Mouse (Mus musculus) c-Kit-positive CD71-positive TER-119-negative erythroid progenitor cells, embryonic 14.5 days (primary cell): ENCODE results near the gene Ccdc144b.

Experiments
- DNase-seq: peaks from one replicate; pipeline ENCODE4 v3.0.0-alpha.2; 2013; ENCODE audit warnings: low read depth

The Ccdc144b gene

DNA sequence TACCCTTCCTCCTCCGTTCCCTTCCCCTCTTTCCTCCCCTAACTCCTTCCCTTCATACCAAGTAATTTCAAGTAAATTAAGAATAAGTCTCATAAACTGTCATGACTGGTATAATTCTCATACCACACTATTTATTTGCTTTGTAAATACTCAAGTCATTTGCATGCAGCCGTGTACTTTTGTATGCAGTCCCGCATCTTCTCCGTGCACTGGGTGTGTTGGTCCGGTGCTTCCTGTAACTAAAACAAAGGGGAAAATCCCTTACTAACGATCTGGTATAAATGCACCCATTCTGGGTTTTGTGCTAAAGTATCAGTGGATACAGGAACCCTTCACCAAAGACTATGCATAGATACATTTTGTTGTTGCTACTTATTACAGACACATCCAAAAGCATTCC lies 27.6 kb downstream of the Ccdc144b start:
- DNase-seq = no peak

DNA sequence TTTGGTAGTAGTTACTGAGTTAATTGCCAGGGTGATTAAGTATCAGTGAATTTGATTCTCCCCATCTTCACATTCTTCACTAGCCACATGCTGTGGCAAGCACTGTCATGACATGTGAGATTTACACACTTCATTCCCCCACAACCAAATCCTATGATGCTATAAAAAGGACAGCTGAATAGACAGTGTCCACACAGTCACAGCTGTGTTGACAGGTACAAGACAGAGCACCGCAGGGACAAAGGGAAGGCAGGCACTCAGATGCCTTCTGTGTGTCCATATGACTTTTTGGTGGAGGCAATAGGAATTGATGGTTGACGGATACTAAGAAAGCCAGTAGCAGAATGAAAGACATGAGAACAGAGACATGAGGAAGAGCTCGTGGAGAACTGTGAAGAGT lies 42.1 kb downstream of the Ccdc144b start:
- DNase-seq = no peak

DNA sequence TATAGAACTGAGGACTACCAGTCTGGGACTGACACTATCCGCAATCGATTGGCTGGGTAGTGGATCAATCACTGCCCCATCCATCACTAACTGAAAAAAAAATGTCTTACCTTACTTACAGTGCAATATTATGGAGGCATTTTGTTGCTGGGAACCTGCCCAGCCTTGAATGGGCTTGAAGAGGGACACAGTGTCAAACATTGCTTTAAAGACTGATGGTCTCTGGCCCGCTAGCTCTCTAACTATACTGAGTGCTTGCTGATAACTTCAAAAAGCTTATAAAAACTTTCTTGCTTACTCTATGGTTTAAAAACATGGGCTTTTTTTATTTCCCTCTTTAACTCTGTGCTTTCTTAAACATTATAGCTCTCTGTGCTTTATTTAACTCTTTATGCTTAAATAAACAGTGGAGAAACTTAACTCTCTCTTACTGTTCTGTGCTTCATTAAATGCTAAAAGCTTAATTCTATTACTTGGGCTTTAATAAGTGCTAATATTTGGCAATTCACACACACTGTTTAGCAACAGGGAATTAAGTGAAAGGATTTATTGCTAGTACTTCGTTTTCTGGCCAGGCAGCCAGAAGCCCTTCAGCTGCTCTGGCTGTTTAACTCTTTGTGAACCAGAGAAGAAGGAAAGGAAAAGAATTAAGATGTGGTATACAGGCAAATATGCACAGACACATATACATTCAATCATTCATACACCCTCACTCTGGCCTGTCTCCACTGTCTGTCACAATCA lies 44.8 kb downstream of the Ccdc144b start:
- no peak for DNase-seq

DNA sequence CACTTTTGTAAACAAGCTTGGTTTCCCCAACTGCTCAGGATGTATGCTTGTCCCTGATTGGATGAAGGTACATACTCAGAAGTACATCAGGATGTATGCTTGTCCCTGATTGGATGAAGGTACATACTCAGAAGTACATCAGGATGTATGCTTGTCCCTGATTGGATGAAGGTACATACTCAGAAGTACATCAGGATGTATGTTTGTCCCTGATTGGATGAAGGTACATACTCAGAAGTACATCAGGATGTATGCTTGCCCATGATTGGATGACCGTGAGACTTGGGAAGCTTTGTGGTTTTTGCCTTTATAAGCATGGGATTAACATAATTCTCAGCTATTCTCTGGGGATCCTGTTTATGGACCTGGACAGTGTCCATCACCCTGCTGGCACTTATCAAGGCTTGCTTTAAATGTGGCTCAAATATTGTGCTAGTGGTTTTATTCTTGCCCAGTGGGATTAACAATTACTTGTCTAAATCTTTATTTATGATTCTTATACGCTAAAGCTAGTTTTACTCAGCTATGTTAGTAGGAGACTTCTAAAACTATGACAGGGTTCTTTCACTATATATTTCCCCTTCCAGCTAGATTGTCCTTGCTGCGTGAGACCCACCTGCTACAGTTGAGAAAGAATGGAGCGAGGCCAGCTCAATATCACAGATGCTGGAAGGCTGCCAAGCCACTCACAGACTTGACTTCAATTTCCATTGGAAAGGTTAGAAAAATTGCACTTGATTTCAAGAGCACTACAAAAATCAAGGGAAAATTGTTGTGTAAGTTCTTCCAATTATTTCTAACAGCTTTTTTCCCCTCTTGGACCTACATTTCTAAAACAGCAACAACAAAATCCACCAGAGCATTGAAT lies 49.1 kb downstream of the Ccdc144b start:
- DNase-seq = no peak

- peak; percentile 91 for DNase-seq
These were observed 52.8 kb downstream of the Ccdc144b start, which contains the start of gene Mccc1 for GRCm38 (mm10) chr3:36000275-36001239. Gene Mccc1 (minus strand): TSS chr3:36000678.

GRCm38 (mm10) chr3:35994552-35995531 lies 58.5 kb downstream of the Ccdc144b start:
- DNase-seq = no peak

DNA sequence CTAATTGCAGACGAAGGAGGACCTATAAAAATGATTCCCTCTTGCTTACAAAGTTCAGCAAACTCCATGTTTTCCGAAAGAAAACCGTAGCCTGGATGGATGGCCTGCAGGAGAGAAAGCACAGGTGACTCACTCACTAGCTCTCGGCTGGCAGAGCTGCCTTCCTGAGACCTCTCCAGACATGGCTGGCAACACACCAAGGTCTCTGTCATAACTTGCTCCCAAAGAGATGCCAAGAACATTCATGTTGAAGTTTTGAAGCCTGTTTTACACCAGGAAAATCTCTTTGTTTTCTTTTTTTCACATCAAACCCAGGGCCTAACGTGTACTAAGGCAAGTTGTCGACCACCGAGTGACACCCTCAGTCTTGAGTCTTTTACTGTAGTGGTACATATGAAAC lies 62.6 kb downstream of the Ccdc144b start:
- DNase-seq = no peak

DNA sequence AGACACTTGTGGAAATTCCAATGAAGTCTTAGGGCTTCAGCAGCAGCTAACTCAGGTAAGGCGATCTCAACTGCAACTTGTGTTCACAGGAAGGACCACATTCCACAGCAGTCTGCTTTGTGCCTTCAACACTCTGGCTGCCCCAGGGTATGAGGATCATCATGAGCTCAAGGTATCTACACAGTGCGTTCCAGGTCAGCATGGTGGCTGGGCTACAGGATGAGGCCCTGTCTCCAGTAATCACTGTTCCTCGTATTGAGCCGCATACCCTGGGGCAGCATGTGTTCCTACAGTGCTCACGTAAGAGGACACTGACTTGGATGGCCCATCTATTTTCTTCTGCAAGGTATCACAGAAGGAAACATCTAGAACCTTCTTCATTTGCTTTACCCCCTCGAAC lies 65.3 kb downstream of the Ccdc144b start:
- no peak for DNase-seq

DNA sequence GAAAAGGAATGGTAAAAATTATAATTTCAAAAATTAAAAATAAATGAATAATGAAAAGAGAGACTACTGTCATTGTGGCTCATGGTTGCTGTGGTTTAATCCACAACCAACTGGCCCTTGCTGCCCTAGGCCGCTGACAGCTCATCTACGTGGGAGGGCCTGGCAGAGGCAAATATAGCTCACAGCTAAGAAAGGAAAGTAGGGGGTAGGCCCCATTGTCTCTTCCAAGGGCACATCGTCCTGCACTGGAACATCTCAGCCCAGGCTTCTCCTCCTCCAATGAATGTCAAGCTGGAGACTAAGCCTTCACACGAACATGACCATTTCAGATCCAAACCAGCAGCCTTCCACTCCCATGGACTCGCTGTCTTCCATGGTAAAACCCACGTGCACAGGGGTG lies 67.1 kb downstream of the Ccdc144b start:
- no peak for DNase-seq

DNA sequence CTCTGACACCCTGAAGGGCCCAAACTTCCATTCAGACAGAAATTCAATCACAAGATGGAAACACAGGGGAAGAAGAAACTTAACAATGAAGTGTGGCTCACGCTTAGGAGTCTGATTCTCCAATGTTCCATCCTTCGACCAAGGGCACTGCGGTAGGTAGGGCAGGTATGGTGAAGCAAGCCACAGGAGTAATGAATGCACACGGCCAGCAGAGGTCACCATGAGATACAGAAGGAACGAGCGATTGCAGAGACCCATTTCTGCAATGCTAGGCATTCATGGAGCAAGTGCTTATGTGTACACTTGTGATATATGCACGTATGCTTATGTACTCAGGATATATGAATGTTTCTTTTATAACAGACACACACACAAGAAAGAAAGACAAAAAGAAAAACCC lies 79.8 kb downstream of the Ccdc144b start:
- peak; percentile 46 for DNase-seq

DNA sequence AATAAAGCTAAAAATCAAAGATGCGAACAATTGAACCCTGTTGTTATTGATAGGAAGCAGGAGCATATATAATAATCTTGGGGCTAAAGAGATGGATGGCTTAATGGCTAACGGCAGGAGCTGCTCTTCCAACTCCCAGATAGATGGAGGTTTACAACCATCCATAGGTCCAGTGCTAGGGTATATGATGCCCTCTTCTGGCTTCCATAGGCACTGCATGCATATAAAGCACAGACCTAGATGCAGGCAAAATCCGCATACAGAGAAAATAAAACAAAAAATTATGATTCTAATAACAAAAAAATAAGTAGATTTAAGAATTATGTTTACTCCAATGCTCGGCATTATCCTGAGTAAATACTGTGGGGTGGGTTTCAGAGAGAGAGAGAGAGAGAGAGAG lies 80.4 kb downstream of the Ccdc144b start:
- peak; percentile 34 for DNase-seq

DNA sequence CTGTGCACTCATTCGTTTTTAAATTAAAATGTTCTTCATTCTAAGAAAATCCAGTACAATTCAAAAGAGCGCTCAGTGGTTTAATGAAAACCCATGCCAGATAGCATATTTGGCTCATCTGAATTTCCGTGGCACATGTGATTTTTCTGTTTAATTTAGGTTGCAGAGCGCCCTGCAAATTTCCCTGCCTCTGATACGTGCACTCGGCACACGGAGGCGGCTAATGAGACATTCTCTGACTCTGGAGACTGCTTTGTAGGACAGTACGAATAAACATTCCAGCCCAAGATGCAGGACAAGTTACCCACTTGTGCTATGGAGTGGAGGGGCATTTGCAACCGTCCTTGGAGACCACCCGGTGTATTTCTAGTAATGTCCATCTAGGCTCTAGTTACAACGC lies 82.2 kb downstream of the Ccdc144b start:
- DNase-seq = no peak

DNA sequence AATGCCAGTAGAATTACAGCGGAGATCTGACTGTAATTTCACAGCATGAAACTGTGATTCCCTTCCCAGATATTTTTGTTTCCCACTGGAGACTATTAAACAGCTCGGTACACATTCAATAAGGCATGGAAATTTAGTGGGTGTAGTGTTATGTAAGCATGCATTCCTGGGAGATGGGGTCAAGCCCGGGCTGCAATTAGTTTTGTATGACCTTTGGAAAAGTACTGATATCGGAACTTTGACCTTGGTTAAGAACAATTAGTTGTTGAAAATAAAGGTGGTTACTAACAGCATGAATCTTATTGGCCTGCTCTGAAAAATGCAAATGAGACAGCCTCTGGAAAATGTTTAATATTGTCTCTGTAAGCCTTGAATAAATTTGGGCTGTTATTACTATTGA lies 82.9 kb downstream of the Ccdc144b start:
- no peak for DNase-seq

DNA sequence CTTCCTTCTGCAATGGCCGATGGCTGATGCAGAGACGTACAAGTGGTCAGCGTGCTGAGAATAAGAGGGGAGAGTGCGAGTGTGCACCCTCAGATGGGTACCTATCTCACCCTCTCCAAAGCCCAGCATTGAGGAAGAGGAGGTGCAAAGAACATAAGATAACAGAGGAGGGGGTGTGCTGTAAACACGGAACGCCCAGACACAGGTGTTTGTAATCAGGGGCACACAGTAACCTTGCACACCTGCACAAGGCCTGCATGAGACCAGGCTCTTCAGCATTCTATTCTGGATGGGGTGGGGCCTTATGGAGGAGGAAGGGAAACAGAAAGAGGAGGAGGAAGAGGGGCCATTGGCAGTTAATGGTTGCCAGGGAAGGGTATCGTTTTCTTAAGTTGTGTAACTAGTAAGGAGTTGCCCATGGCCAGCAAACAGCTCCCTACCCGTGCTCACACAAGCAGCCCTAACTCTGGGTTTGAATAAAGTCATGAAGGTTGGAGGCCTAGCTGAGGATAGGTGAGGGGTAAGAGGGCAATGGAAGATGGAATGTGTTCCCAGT lies 85.9 kb downstream of the Ccdc144b start:
- DNase-seq = no peak

DNA sequence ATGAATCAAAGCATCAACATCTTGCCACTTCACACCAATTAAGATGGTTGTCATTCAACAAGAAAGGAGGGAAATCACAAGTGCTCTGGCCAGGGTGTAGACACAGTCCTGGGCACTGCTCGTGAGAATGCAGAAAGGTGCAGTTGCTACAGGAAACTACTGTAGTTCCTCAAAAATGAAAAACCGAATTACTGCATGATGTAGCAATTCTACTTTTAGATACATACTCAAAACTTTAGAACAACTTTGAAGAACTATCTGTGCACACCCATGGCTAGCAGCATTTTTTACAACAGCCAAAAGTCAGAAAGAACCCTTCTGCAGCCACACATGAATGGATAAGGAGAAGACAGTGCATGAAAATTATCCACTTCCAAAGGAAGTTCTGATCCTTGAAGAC lies 86.9 kb downstream of the Ccdc144b start:
- no peak for DNase-seq

GRCm38 (mm10) chr3:35964928-35965327 lies 88.4 kb downstream of the Ccdc144b start:
- peak; percentile 25 for DNase-seq

DNA sequence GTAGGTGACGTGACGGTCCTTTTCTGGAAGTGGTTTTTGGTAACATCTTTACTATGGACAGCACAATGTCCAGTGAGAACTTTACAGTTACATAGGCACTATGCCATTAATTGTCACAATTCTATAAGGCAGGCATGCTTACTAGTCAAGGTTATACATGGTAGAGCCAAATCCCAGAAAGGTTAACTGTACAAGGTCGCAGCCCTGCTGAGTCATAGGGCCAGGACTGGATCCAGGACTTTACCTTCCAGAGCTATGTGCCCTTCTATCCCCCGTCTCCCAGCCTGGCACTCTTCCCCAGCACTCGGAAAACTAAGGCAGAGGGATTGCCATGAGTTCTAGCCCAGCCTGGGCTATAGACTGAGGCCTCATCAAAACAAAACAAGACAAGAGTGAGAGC lies 89.4 kb downstream of the Ccdc144b start:
- no peak for DNase-seq

- no peak for DNase-seq
These were observed 89.9 kb downstream of the Ccdc144b start for GRCm38 (mm10) chr3:35963401-35963800.

GRCm38 (mm10) chr3:35962967-35963366 lies 90.4 kb downstream of the Ccdc144b start:
- no peak for DNase-seq
